Mouse (Mus musculus) stomach, embryonic 15.5 days (tissue): ENCODE measurements around the gene Dcun1d4. TPM values are rescaled to one million over a fixed set of nuclear protein-coding genes. Genes with fewer than 3 reads are reported as not detected.

Experiments used
- ATAC-seq: fragments of 200-750 bp; cut with Nextera tagmentation; 2 replicates; pipeline ENCODE4 v1.8.0; 2017; ENCODE audit warnings: low read depth, moderate number of reproducible peaks, moderate TSS enrichment; ENCODE audit not compliant: insufficient read depth, low FRiP score
- H3K27ac ChIP-seq: fragments of 300-500 bp; sonication (generic); 2 replicates; pipeline ENCODE4 v1.5.1; 2015; ENCODE audit warnings: mild to moderate bottlenecking, inconsistent platforms
- H3K27me3 ChIP-seq: fragments of 300-500 bp; sonication (generic); replicated peaks from 2 replicates; pipeline ENCODE4 v1.6.1; 2015; ENCODE audit warnings: inconsistent platforms
- H3K36me3 ChIP-seq: fragments of 300-500 bp; sonication (generic); 2 replicates; pipeline ENCODE4 v1.6.1; 2015; ENCODE audit warnings: inconsistent platforms
- H3K4me1 ChIP-seq: fragments of 300-500 bp; sonication (generic); 2 replicates; pipeline ENCODE4 v1.6.1; 2015; ENCODE audit warnings: inconsistent platforms
- H3K4me2 ChIP-seq: fragments of 300-500 bp; sonication (generic); 2 replicates; pipeline ENCODE4 v1.6.1; 2015; ENCODE audit warnings: mild to moderate bottlenecking, inconsistent platforms
- H3K4me3 ChIP-seq: fragments of 300-500 bp; sonication (generic); replicated peaks from 2 replicates; pipeline ENCODE4 v1.5.1; 2015; ENCODE audit warnings: inconsistent platforms
- H3K9ac ChIP-seq: fragments of 300-500 bp; sonication (generic); 2 replicates; pipeline ENCODE4 v1.6.1; 2015; ENCODE audit warnings: inconsistent platforms
- H3K9me3 ChIP-seq: fragments of 300-500 bp; sonication (generic); 2 replicates; pipeline ENCODE4 v1.6.1; 2016; ENCODE audit warnings: inconsistent platforms
- WGBS: fragments of 180-500 bp; shearing (Covaris S2); methylation state at CpG from one replicate; pipeline ENCODE4 v1.1.7; 2015; 5-methylcytosine and 5-hydroxymethylcytosine counted together
- polyA plus RNA-seq: library from polyadenylated mRNA; unstranded; fragments of >200 nt; fragmentation: Nextera tagmentation; extraction: Ambion mirVana; gene quantifications from 2 replicates; pipeline ENCODE4 v1.2.1, GENCODE M21; 2015

The Dcun1d4 gene
- 19.1 and 21.6 TPM in 2 replicates for polyA plus RNA-seq

- Histone ChIP-seq H3K4me3 (no peak within 1 kb of the TSS), H3K4me2 (no peak within 1 kb of the TSS), H3K9ac (no peak within 1 kb of the TSS), H3K27ac (no peak within 1 kb of the TSS), H3K36me3 (no peaks in the 10 kb centered on the region), H3K9me3 (no peaks in the 10 kb centered on the region), H3K4me1 (no peaks in the 10 kb centered on the region), H3K27me3 (no peaks in the 10 kb centered on the region)
- 81% methylated on average over 7 of the region's 7 CpGs for WGBS
- no peak for ATAC-seq
Observed at GRCm38 (mm10) chr5:73480700-73481099, at the start of gene Dcun1d4. TSS of gene Dcun1d4 (plus strand) at chr5:73481000.

- no peak overlapping the region for H3K27ac ChIP-seq
- no peak overlapping the region for H3K9ac ChIP-seq
- no peaks in the 10 kb centered on the region for H3K9me3 ChIP-seq
- 20% methylated on average over 14 of the region's 14 CpGs for WGBS
- H3K36me3 ChIP-seq = no peaks in the 10 kb centered on the region
- no peak overlapping the region for H3K4me3 ChIP-seq
- ATAC-seq = no peak
- no peaks in the 10 kb centered on the region for H3K27me3 ChIP-seq
- no peak overlapping the region for H3K4me2 ChIP-seq
- H3K4me1 ChIP-seq = no peaks in the 10 kb centered on the region
Observed at GRCm38 (mm10) chr5:73431581-73431980, 49.2 kb upstream of the Dcun1d4 start.

GRCm38 (mm10) chr5:73432805-73433204 is 48.0 kb upstream of the Dcun1d4 start:
- no peak for ATAC-seq
- 81% methylated on average over 6 of the region's 6 CpGs for WGBS
- Histone ChIP-seq H3K9ac (no peak overlapping the region), H3K4me1 (no peaks in the 10 kb centered on the region), H3K27me3 (no peaks in the 10 kb centered on the region), H3K9me3 (no peaks in the 10 kb centered on the region), H3K27ac (no peak overlapping the region), H3K4me2 (no peak overlapping the region), H3K36me3 (no peaks in the 10 kb centered on the region), H3K4me3 (no peak overlapping the region)

- WGBS = 68% methylated on average over 7 of the region's 7 CpGs
- H3K9me3 ChIP-seq = no peaks in the 10 kb centered on the region
- H3K9ac ChIP-seq = no peak overlapping the region
- no peak for ATAC-seq
- no peak overlapping the region for H3K4me2 ChIP-seq
- H3K4me1 ChIP-seq = no peaks in the 10 kb centered on the region
- H3K36me3 ChIP-seq = no peaks in the 10 kb centered on the region
- H3K4me3 ChIP-seq = no peak overlapping the region
- H3K27ac ChIP-seq = no peak overlapping the region
- H3K27me3 ChIP-seq = no peaks in the 10 kb centered on the region
Observed at GRCm38 (mm10) chr5:73434764-73435163, 46.0 kb upstream of the Dcun1d4 start.

- no peaks in the 10 kb centered on the region for H3K9me3 ChIP-seq
- H3K4me2 ChIP-seq = no peak overlapping the region
- no peak overlapping the region for H3K27ac ChIP-seq
- no peaks in the 10 kb centered on the region for H3K4me1 ChIP-seq
- 70% methylated on average over 9 of the region's 9 CpGs for WGBS
- H3K36me3 ChIP-seq = no peaks in the 10 kb centered on the region
- H3K9ac ChIP-seq = no peak overlapping the region
- no peak for ATAC-seq
- no peaks in the 10 kb centered on the region for H3K27me3 ChIP-seq
- no peak overlapping the region for H3K4me3 ChIP-seq
Observed at GRCm38 (mm10) chr5:73442176-73442575, 38.6 kb upstream of the Dcun1d4 start.

- no peak overlapping the region for H3K4me3 ChIP-seq
- no peaks in the 10 kb centered on the region for H3K27me3 ChIP-seq
- no peak for ATAC-seq
- WGBS = 76% methylated on average over 1 of the region's 1 CpGs
- no peaks in the 10 kb centered on the region for H3K9me3 ChIP-seq
- no peak overlapping the region for H3K9ac ChIP-seq
- H3K27ac ChIP-seq = no peak overlapping the region
- H3K4me1 ChIP-seq = no peaks in the 10 kb centered on the region; the same call in 1 of the 2 replicates
- no peaks in the 10 kb centered on the region for H3K36me3 ChIP-seq
- no peak overlapping the region for H3K4me2 ChIP-seq
Observed at GRCm38 (mm10) chr5:73450276-73450675, 30.5 kb upstream of the Dcun1d4 start.

GRCm38 (mm10) chr5:73454502-73455306 is 26.1 kb upstream of the Dcun1d4 start:
- 45% methylated on average over 2 of the region's 2 CpGs for WGBS
- H3K27me3 ChIP-seq = no peaks in the 10 kb centered on the region
- no peaks in the 10 kb centered on the region for H3K9me3 ChIP-seq
- H3K4me2 ChIP-seq = no peak overlapping the region
- H3K36me3 ChIP-seq = no peaks in the 10 kb centered on the region
- no peaks in the 10 kb centered on the region; the same call in 1 of the 2 replicates for H3K4me1 ChIP-seq
- ATAC-seq = no peak
- H3K4me3 ChIP-seq = no peak overlapping the region
- H3K9ac ChIP-seq = no peak overlapping the region
- peak overlapping the region; percentile 59 for H3K27ac ChIP-seq

GRCm38 (mm10) chr5:73455307-73455687 is 25.5 kb upstream of the Dcun1d4 start:
- no peak for ATAC-seq
- Histone ChIP-seq H3K36me3 (no peaks in the 10 kb centered on the region), H3K4me2 (no peak overlapping the region), H3K4me3 (no peak overlapping the region), H3K27ac (no peak overlapping the region), H3K9me3 (no peaks in the 10 kb centered on the region), H3K27me3 (no peaks in the 10 kb centered on the region), H3K4me1 (no peaks in the 10 kb centered on the region; the same call in 1 of the 2 replicates), H3K9ac (no peak overlapping the region)
- WGBS = 61% methylated on average over 5 of the region's 5 CpGs

GRCm38 (mm10) chr5:73468462-73469433 is 12.1 kb upstream of the Dcun1d4 start:
- H3K4me1 ChIP-seq = 0 out of 2 replicates have a peak, but pooled peaks cover 4% of the 10 kb centered on the region
- H3K4me2 ChIP-seq = no peak overlapping the region
- H3K27ac ChIP-seq = peak overlapping the region; percentile 11; the same call in 1 of the 2 replicates
- H3K36me3 ChIP-seq = no peaks in the 10 kb centered on the region
- H3K4me3 ChIP-seq = no peak overlapping the region
- WGBS = 48% methylated on average over 16 of the region's 16 CpGs
- no peaks in the 10 kb centered on the region for H3K9me3 ChIP-seq
- H3K9ac ChIP-seq = no peak overlapping the region
- ATAC-seq = no peak
- no peaks in the 10 kb centered on the region for H3K27me3 ChIP-seq

- no peak for ATAC-seq
- H3K36me3 ChIP-seq = no peaks in the 10 kb centered on the region
- H3K9ac ChIP-seq = no peak overlapping the region
- no peaks in the 10 kb centered on the region for H3K4me1 ChIP-seq
- no peak overlapping the region for H3K4me2 ChIP-seq
- no peaks in the 10 kb centered on the region for H3K9me3 ChIP-seq
- no peak overlapping the region for H3K4me3 ChIP-seq
- no peak overlapping the region for H3K27ac ChIP-seq
- 71% methylated on average over 20 of the region's 20 CpGs for WGBS
- H3K27me3 ChIP-seq = no peaks in the 10 kb centered on the region
Observed at GRCm38 (mm10) chr5:73474412-73475405, 6.1 kb upstream of the Dcun1d4 start.

- ATAC-seq = no peak
- Histone ChIP-seq H3K27ac (no peak overlapping the region), H3K9ac (no peak overlapping the region), H3K27me3 (no peaks in the 10 kb centered on the region), H3K4me2 (no peak overlapping the region), H3K4me1 (no peaks in the 10 kb centered on the region), H3K36me3 (no peaks in the 10 kb centered on the region), H3K9me3 (no peaks in the 10 kb centered on the region), H3K4me3 (no peak overlapping the region)
- 78% methylated on average over 7 of the region's 7 CpGs for WGBS
Observed at GRCm38 (mm10) chr5:73481401-73481800, 601 bp downstream of the Dcun1d4 start.
